Mouse (Mus musculus) E14TG2a.4 (cell line): Measurements from ENCODE around the gene Carns1.

Source experiments
- CTCF ChIP-seq: conservative IDR thresholded peaks from 2 replicates; pipeline ENCODE4 v1.5.1; 2014; ENCODE audit warnings: low read length
- NANOG ChIP-seq: IDR thresholded peaks from 2 replicates; pipeline ENCODE4 v1.6.1; 2014; ENCODE audit warnings: borderline replicate concordance, low read length, mixed read lengths
- POU5F1 ChIP-seq: IDR thresholded peaks from 2 replicates; pipeline ENCODE4 v1.6.1; 2014; ENCODE audit warnings: low read length, borderline replicate concordance

DNA sequence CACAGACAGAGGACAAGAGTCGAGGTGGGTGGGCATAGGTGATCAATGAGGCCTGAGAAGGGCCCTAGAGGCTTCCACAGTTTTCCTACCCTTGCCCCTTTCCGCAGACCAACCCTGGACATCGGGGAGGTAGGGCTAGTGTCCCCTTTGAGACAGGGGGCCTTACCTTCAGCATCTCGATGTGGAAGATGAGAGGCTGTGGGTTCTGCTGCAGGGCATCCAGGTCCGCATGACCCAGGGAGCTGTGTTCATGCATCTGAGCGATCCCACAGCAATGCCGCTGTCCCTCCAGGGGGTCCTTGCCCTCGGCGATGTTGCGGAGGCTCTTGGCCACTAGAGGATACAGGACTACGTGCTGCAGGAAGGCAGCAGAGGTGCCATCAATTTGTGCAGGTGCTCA, 59.5 kb downstream of the Carns1 start:
- TF ChIP-seq CTCF (no peak), POU5F1 (no peak), NANOG (no peak)
